Mouse (Mus musculus): Measurements from ENCODE around the gene Rpn1. TPM values are rescaled to one million over a fixed set of nuclear protein-coding genes. Genes with fewer than 3 reads are reported as not detected.
"Not testable (repeated sequence)": the region's sequence is repeated elsewhere in the genome, so short reads cannot be mapped to it uniquely, and the experiment has no call there.

Rpn1 gene
- polyA plus RNA-seq, 1 experiment from 2014 or later = 440 TPM

DNA sequence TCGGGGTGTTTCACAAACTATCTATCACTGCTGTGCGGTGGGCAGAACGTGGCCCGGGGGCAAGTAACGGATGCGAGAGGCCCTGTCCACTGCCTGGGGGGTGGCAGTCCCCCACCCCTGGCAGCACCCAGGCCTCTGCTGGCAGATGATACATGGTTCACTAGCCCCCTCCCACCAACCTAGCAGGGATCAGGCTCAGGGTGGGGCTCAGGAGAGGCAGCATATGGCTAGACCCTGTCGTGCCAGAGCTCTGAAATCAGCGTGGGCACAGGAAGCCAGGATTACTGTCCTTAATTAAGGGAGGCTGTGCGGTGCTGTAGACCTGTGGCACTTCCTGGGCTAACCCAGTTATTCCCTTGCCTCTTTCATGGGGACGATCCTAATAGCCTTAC lies 32.9 kb downstream of the Rpn1 start:
- Histone ChIP-seq H3K27me3 (ENCODE audit: insufficient read depth, low read length) (no peaks in the 10 kb centered on the region), H3K36me3 (ENCODE audit: insufficient read depth) (no peaks in the 10 kb centered on the region), H3K4me3 (ENCODE audit: low read depth, low read length) (no peak overlapping the region), H3K27ac (ENCODE audit: low read depth) (no peak overlapping the region), H3K4me2 (no peak overlapping the region), H3K4me1 (ENCODE audit: insufficient read depth) (no peaks in the 10 kb centered on the region), H3K9ac (no peak overlapping the region), H3K9me3 (ENCODE audit: low read depth, low read length) (no peaks in the 10 kb centered on the region; the same call in 1 of the 2 replicates)
- no peak for DNase-seq
- ATAC-seq (ENCODE audit: insufficient read depth) = no peak
- TF ChIP-seq CTCF (IDR thresholded peaks at IDR 0.05; ENCODE audit: low read depth) = no peak
- 79% methylated on average over 10 of the region's 10 CpGs for WGBS

DNA sequence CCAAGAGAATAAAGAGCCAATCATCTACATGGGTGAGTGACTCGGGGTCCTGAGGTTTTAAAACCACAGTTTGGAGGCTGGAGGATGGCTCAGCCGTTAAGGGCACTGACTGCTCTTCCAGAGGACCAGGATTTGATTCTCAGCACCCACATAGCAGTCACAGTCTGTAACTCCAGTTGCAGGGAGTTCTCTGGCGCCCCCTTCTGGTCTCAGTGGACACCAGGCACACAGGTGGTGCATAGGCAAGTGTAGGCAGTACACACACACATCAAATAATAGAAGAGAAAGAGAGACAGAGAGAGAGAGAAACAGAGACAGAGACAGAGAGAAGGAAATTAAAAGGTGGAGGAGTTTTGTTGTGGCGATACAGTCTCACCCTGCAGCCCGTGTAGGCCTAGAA lies 35.0 kb downstream of the Rpn1 start:
- Histone ChIP-seq H3K9ac (no peak overlapping the region), H3K4me2 (no peak overlapping the region), H3K9me3 (ENCODE audit: low read depth, low read length) (no peaks in the 10 kb centered on the region; the same call in 1 of the 2 replicates), H3K27me3 (ENCODE audit: insufficient read depth, low read length) (no peaks in the 10 kb centered on the region), H3K4me3 (ENCODE audit: low read depth, low read length) (no peak overlapping the region), H3K27ac (ENCODE audit: low read depth) (no peak overlapping the region), H3K4me1 (ENCODE audit: insufficient read depth) (no peaks in the 10 kb centered on the region), H3K36me3 (ENCODE audit: insufficient read depth) (no peaks in the 10 kb centered on the region)
- WGBS = 74% methylated on average over 5 of the region's 5 CpGs
- ATAC-seq (ENCODE audit: insufficient read depth) (no peak), DNase-seq (no peak)
- TF ChIP-seq CTCF (IDR thresholded peaks at IDR 0.05; ENCODE audit: low read depth) = 0 out of 2 replicates have a peak, but pooled peaks have one; percentile 28

DNA sequence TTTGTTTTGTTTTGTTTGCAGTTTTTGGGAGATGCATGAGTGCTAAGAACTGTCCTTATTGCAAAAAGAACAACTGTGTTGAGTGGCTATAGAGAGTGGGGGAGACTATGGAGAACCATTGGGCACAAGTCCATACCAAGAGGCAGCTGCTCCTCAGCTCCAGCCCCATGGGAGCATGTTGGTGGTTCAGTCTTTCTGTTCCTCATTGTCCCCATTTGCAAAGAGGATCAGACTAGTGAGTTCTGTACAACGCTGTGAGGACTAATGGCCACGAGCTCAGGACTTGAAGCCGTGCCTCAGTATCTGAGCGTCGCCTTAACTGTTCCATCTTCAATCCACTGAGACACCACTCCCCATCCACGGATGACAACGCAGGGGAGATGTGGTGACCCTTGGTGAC lies 36.5 kb downstream of the Rpn1 start:
- H3K9ac ChIP-seq = no peak overlapping the region
- ATAC-seq (ENCODE audit: insufficient read depth) (no peak), DNase-seq (no peak)
- no peaks in the 10 kb centered on the region; the same call in 1 of the 2 replicates for H3K9me3 ChIP-seq (ENCODE audit: low read depth, low read length)
- H3K4me3 ChIP-seq (ENCODE audit: low read depth, low read length) = no peak overlapping the region
- 83% methylated on average over 7 of the region's 7 CpGs for WGBS
- H3K27me3 ChIP-seq (ENCODE audit: insufficient read depth, low read length) = no peaks in the 10 kb centered on the region
- no peaks in the 10 kb centered on the region for H3K4me1 ChIP-seq (ENCODE audit: insufficient read depth)
- H3K4me2 ChIP-seq = no peak overlapping the region
- H3K36me3 ChIP-seq (ENCODE audit: insufficient read depth) = no peaks in the 10 kb centered on the region
- TF ChIP-seq CTCF (IDR thresholded peaks at IDR 0.05; ENCODE audit: low read depth) = no peak
- H3K27ac ChIP-seq (ENCODE audit: low read depth) = no peak overlapping the region

DNA sequence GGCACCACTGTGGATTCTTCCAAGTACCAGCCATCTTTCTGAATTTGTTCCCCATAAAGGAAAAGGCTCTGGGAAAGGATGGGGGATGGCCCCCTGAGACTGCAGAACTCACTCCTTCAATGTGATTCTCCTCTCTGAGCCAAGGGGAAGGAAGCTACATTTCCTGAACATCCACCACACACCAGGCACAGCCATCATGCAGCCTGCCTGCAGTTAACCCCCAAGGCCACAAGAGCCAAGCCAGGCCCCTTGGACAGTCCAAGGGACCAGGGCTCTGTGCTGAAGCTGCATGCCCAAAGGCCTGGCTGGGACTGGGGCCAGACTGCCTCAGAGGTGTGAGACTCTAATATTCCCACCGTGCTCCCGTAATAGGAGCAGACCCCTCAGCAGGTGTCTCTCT lies 37.5 kb downstream of the Rpn1 start:
- Histone ChIP-seq H3K27me3 (ENCODE audit: insufficient read depth, low read length) (no peaks in the 10 kb centered on the region), H3K36me3 (ENCODE audit: insufficient read depth) (no peaks in the 10 kb centered on the region), H3K4me2 (no peak overlapping the region), H3K4me1 (ENCODE audit: insufficient read depth) (no peaks in the 10 kb centered on the region), H3K9me3 (ENCODE audit: low read depth, low read length) (no peaks in the 10 kb centered on the region; the same call in 1 of the 2 replicates), H3K9ac (no peak overlapping the region), H3K27ac (ENCODE audit: low read depth) (no peak overlapping the region), H3K4me3 (ENCODE audit: low read depth, low read length) (no peak overlapping the region)
- 79% methylated on average over 2 of the region's 2 CpGs for WGBS
- ATAC-seq (ENCODE audit: insufficient read depth) (no peak), DNase-seq (no peak)
- TF ChIP-seq CTCF (IDR thresholded peaks at IDR 0.05; ENCODE audit: low read depth) = no peak

DNA sequence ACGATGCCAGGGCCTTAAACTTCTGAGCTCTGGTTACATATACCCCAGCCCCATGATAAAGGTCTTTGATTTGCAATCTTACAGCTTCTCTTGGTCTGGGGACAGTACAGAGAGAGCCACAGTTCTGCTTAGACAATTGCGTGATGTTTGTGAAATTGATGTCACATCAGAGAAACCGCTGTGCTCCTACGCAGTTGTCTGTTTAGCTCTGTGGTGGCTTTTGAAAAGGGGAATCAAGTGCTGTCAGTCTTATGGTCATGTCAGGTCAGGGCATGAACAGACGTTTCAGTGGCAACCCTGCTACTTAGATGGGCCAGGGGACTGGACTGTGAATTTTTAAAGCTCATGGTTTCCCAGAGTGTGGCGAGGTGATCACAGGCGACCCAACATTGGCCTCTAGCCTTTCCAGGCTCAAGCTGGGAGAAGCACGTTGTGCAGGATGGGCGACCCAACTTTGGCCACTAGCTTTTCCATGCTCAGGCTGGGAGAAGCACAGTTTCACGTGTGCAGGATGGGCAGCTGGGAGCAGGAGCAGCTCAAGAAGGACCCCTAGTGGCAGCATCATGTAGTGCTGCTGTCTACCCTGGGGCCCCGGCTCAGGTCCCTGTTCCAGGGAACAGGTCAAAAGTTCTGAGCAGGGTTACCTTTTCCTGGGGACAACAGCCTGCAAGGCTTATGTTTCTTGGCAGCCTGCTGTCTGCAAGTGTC lies 39.0 kb downstream of the Rpn1 start:
- DNase-seq = peak; percentile 43

DNA sequence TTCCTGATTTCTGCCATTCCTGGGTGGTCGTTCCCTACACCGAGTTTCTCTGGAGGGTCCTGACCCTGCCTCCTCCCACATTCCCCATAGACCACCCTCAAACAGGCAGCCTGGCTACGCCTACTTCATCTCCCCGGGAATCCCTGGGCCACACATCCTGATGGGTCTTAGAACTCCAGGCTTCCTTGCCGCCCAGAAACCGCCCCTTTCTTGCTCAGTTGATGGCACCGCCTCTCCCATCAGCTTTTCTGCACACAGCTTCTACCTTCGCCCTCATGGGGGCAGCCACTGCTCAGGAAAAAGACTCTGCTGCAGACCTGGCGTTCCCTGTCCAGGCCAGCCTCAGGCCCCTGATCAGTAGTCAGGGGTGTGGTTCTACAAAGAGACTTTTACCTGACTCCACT lies 39.6 kb downstream of the Rpn1 start:
- ATAC-seq (ENCODE audit: insufficient read depth) = peak; percentile 85
- 1% methylated on average over 9 of the region's 9 CpGs for WGBS
- no peaks in the 10 kb centered on the region for H3K36me3 ChIP-seq (ENCODE audit: insufficient read depth)
- H3K4me3 ChIP-seq (ENCODE audit: low read depth, low read length) = no peak overlapping the region
- peak; percentile 78 for TF ChIP-seq CTCF (IDR thresholded peaks at IDR 0.05; ENCODE audit: low read depth)
- peak overlapping the region; percentile 46 for H3K4me2 ChIP-seq
- peak; percentile 85 for DNase-seq
- no peak overlapping the region for H3K9ac ChIP-seq
- no peak overlapping the region for H3K27ac ChIP-seq (ENCODE audit: low read depth)
- no peaks in the 10 kb centered on the region for H3K4me1 ChIP-seq (ENCODE audit: insufficient read depth)
- H3K27me3 ChIP-seq (ENCODE audit: insufficient read depth, low read length) = no peaks in the 10 kb centered on the region
- no peaks in the 10 kb centered on the region; the same call in 1 of the 2 replicates for H3K9me3 ChIP-seq (ENCODE audit: low read depth, low read length)

More for the DNA sequence above, 39.0 kb downstream of the Rpn1 start:
- H3K9ac ChIP-seq = no peak overlapping the region
- 37% methylated on average over 11 of the region's 11 CpGs for WGBS
- peak; percentile 71 for TF ChIP-seq CTCF (IDR thresholded peaks at IDR 0.05; ENCODE audit: low read depth)
- H3K4me1 ChIP-seq (ENCODE audit: insufficient read depth) = no peaks in the 10 kb centered on the region
- peak overlapping the region; percentile 46 for H3K4me2 ChIP-seq
- no peak overlapping the region for H3K27ac ChIP-seq (ENCODE audit: low read depth)
- no peaks in the 10 kb centered on the region for H3K36me3 ChIP-seq (ENCODE audit: insufficient read depth)
- H3K9me3 ChIP-seq (ENCODE audit: low read depth, low read length) = no peaks in the 10 kb centered on the region; the same call in 1 of the 2 replicates
- H3K4me3 ChIP-seq (ENCODE audit: low read depth, low read length) = no peak overlapping the region
- H3K27me3 ChIP-seq (ENCODE audit: insufficient read depth, low read length) = no peaks in the 10 kb centered on the region
- ATAC-seq (ENCODE audit: insufficient read depth) = no peak; the same call in 1 of the 2 replicates

DNA sequence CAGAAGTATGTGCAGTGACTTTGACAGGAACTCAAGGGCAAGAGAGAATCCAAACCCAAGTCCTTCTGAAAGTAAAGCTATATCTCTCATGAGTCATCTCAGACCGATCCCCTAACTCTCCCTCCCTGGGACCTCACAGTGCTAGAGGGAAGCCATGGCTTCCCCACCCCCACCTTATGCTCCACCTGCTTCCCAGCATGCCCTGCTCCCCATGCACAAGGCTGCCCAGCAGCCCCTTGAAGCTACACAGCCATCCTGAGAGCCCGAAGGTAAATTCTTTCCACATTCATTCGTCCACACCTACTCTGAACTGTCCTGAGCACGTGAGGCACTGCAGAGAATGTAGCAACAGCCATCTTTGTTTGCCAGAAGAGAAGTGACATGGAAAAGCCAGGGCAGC lies 40.3 kb downstream of the Rpn1 start:
- 61% methylated on average over 4 of the region's 4 CpGs for WGBS

DNA sequence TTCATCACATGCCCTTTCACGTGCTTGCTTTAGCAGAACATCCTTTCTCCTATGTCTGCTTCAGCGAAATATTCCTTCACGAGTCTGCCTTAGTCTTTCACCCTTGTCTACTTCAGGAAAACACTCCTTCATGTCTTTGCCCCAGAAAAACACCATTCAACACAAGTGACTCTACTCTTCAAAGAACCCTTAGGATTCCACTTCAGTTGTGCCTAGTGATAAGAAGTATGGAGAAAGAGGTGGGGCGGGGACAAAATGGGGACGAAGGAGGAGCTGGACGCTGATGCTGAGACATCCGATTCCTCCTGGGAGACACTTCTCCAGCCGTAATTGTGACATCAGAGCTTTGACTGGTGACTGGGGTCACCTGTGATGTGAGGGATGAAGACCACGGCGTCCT lies 41.5 kb downstream of the Rpn1 start:
- ATAC-seq (ENCODE audit: insufficient read depth); H3K9me3 ChIP-seq (ENCODE audit: low read depth, low read length); H3K27me3 ChIP-seq (ENCODE audit: insufficient read depth, low read length); H3K4me3 ChIP-seq (ENCODE audit: low read depth, low read length); H3K36me3 ChIP-seq (ENCODE audit: insufficient read depth); H3K4me1 ChIP-seq (ENCODE audit: insufficient read depth); H3K27ac ChIP-seq (ENCODE audit: low read depth); H3K9ac ChIP-seq; DNase-seq; H3K4me2 ChIP-seq: not testable (repeated sequence)
- whole genome bisulfite sequencing = 75% methylated on average over 10 of the region's 10 CpGs

More for the DNA sequence above, 40.3 kb downstream of the Rpn1 start:
- ATAC-seq (ENCODE audit: insufficient read depth) (no peak), DNase-seq (no peak)
- Histone ChIP-seq H3K4me1 (ENCODE audit: insufficient read depth) (no peaks in the 10 kb centered on the region), H3K4me2 (no peak overlapping the region), H3K27me3 (ENCODE audit: insufficient read depth, low read length) (no peaks in the 10 kb centered on the region), H3K9ac (no peak overlapping the region), H3K27ac (ENCODE audit: low read depth) (no peak overlapping the region), H3K36me3 (ENCODE audit: insufficient read depth) (no peaks in the 10 kb centered on the region), H3K4me3 (ENCODE audit: low read depth, low read length) (no peak overlapping the region), H3K9me3 (ENCODE audit: low read depth, low read length) (no peaks in the 10 kb centered on the region)
- no peak for TF ChIP-seq CTCF (IDR thresholded peaks at IDR 0.05; ENCODE audit: low read depth)
